Mouse (Mus musculus): ENCODE data around the gene Smagp.

DNA sequence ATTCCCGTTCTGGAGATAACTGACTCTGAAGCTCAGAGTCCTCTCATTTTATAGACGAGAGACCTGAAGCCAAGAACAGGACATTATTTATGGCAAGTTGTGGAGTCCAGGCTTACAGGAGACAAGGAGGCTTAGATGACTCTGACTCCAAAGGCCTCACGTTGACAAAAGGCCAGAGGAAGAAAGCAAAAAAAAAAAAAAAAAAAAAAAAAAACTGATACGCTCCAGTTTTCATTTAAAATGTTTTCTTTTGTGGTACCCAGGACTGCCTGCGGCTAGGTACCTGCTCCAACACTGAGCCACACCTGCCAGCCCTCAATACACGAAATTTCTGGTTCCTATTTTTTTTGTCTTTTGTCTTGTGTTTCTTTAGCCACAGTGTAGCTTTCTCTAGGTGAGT, 30.7 kb upstream of the Smagp start:
- TF ChIP-seq CTCF (IDR thresholded peaks at IDR 0.05; ENCODE audit: control insufficient read depth, insufficient read depth, insufficient read length) = no peak
- no peak for TF ChIP-seq FOSL1 (IDR thresholded peaks at IDR 0.05; ENCODE audit: insufficient read depth, low read length, poor library complexity, severe bottlenecking)
- no peak for TF ChIP-seq MAX (IDR thresholded peaks at IDR 0.05)
- TF ChIP-seq MYOG (IDR thresholded peaks at IDR 0.05; ENCODE audit: control insufficient read depth, extremely low read depth, insufficient read length) = no peak
- TF ChIP-seq MYOD1 (IDR thresholded peaks at IDR 0.05; ENCODE audit: control insufficient read depth, insufficient read length, low read depth) = no peak
- TF ChIP-seq CEBPB (IDR thresholded peaks at IDR 0.05; ENCODE audit: low read depth) = no peak
- no peak for TF ChIP-seq USF1 (IDR thresholded peaks at IDR 0.05; ENCODE audit: low read depth)

All from C2C12 (cell line).